Mouse (Mus musculus): ENCODE data around the gene Ddr2. TPM values are rescaled to one million over a fixed set of nuclear protein-coding genes. Genes with fewer than 3 reads are reported as not detected.

The Ddr2 gene
- polyA plus RNA-seq, 1 experiment = not detected

DNA sequence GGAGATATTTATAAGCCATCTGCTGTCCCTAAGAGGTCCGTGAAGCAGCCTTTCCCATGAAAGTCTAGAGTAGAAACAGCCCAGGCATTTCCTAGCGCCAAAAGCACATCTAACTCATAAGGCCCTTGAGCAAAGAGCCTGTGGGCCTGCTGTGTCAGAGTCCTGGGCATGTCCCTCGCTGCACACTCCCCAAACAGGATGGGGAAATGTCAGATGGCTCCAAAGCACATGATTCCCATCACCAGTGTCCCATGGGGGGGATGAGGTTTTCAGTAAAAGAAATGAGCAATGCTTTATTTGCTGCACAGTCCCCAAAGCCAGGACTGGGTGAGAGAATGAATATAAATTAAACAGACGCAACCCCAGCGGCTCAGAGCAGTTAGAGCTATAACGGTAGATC is 54.3 kb downstream of the Ddr2 start:
- no peak overlapping the region for H3K4me3 ChIP-seq (ENCODE audit: insufficient read depth, low read depth, low read length)
- H3K27ac ChIP-seq (ENCODE audit: insufficient read depth, low read depth, low read length) = no peak overlapping the region
- WGBS = 71% methylated on average over 6 of the region's 6 CpGs
- no peaks in the 10 kb centered on the region for H3K4me1 ChIP-seq (ENCODE audit: control insufficient read depth, insufficient read depth, low read length)
- TF ChIP-seq CTCF (IDR thresholded peaks at IDR 0.05; ENCODE audit: insufficient read depth, low read depth, low read length) (no peak), POLR2A (IDR thresholded peaks at IDR 0.05; ENCODE audit: insufficient read depth, low read depth, low read length) (no peak)

DNA sequence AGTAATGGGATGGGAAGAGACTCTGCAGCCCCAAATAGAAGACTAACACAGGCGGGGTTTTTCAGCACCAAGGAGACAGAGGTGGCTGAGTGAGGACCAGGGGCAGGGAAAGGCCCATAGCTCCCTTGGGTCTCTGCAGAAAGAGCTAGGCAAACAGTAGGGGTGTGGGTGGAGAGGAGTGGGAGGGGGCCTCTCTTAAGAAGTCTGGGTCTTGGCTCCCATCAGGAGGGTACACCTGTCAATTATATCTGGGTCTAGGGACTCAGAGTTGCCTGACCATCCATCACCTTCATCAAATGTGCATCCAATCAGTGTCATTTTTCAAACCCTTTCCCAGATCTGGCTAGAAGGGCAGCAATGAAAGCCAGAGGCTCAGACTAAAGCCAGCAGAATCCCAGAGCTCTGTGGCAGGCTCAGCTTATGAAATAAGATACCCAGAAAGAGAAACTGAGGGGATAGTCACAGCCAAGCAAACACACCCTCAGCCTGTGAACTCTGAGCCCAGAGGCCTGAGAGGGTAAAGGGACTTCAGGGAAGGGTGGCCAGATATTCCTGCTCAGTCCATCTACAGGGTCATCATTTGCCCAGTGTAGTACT is 58.0 kb downstream of the Ddr2 start:
- Histone ChIP-seq H3K27ac (ENCODE audit: insufficient read depth, low read depth, low read length) (no peak overlapping the region), H3K4me3 (ENCODE audit: insufficient read depth, low read depth, low read length) (no peak overlapping the region), H3K4me1 (ENCODE audit: control insufficient read depth, insufficient read depth, low read length) (no peaks in the 10 kb centered on the region)
- 100% methylated on average over 1 of the region's 1 CpGs for WGBS
- TF ChIP-seq CTCF (IDR thresholded peaks at IDR 0.05; ENCODE audit: insufficient read depth, low read depth, low read length) = no peak
- TF ChIP-seq POLR2A (IDR thresholded peaks at IDR 0.05; ENCODE audit: insufficient read depth, low read depth, low read length) = no peak

DNA sequence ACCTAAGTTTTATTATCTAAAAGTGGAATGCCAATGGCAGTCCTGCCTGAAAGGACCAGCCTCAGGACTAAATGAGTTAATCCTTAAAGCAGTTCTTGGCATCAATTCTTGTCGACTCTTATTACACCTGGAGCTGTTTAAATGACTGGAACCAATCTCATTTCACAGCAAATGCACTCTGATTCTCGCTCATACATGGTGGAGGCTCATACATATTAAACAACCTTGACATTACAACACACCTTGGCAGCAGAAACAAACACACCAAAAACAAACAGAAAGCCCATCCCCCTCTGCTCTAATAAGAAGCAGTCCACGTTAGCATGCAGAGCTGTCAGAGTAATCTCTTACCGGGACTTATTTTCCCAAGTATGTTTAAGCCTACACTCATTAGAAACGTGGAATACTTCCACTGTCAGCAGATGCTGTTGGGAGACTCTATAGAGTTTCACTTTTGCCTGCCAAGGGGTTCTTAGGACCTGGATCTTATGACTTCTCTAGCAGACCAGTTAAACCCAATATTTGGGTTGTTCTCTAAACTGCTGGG is 58.9 kb downstream of the Ddr2 start:
- WGBS = 48% methylated on average over 5 of the region's 5 CpGs
- Histone ChIP-seq H3K4me3 (ENCODE audit: insufficient read depth, low read depth, low read length) (no peak overlapping the region), H3K27ac (ENCODE audit: insufficient read depth, low read depth, low read length) (no peak overlapping the region)

DNA sequence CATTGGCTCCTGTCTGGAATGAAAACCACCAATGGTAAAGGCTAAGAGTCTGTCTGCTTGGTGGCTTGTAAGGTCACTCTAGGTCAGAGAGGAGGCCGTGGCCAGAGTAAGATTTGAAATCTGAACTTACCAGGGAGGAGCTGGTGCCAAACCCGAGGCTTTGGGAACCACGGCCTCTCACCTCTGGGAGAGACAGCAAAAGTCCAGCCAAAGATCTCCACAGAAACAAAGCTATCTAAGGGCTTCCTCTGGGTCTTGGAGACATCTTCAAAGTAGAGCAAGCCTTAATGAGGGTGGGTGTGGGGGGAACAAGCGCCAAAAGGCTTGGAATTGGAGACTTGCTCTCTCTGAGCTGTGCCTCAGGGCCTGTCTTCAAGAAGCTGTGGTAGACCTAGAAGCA is 62.1 kb downstream of the Ddr2 start:
- no peak overlapping the region for H3K27ac ChIP-seq (ENCODE audit: insufficient read depth, low read depth, low read length)
- WGBS = 86% methylated on average over 4 of the region's 4 CpGs
- no peaks in the 10 kb centered on the region for H3K4me1 ChIP-seq (ENCODE audit: control insufficient read depth, insufficient read depth, low read length)
- TF ChIP-seq CTCF (IDR thresholded peaks at IDR 0.05; ENCODE audit: insufficient read depth, low read depth, low read length) (no peak), POLR2A (IDR thresholded peaks at IDR 0.05; ENCODE audit: insufficient read depth, low read depth, low read length) (no peak)
- H3K4me3 ChIP-seq (ENCODE audit: insufficient read depth, low read depth, low read length) = no peak overlapping the region

More for the DNA sequence above, 58.9 kb downstream of the Ddr2 start:
- TF ChIP-seq CTCF (IDR thresholded peaks at IDR 0.05; ENCODE audit: insufficient read depth, low read depth, low read length) = no peak
- no peak for TF ChIP-seq POLR2A (IDR thresholded peaks at IDR 0.05; ENCODE audit: insufficient read depth, low read depth, low read length)
- H3K4me1 ChIP-seq (ENCODE audit: control insufficient read depth, insufficient read depth, low read length) = no peaks in the 10 kb centered on the region

DNA sequence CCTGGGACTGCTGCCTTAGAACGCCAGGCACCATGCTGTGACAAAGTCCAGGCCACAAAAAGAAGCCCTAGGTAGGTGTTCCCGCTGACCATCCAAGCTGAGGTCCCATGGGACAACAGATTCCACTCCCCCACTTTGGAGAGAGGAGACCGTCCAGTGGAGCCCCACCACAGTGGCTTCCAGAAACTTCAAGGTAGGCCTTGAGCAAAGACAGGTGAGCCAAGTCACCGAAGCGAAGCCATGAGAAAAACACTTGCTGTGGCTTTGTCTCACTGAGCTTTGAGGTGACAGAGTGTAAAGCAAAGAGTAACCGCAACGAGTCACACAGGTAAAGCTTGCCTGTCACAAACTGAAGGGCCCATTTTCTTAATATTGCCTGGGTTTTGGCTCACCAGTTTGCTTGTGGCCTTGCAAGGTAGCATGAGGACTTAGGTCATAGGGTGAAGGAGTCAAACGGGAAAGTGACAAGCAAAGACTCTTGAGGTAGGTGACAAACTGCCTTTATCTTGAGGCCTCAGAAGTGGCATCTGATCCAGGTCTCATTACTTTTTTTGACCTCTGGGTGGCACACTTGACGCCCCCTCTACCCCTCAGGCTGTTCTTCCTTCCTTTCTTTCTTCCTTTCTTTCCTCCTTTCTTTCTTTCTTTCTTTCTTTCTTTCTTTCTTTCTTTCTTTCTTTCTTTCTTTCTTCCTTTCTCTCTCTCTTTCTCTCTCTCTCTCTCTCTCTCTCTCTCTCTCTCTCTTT is 65.7 kb downstream of the Ddr2 start:
- H3K4me1 ChIP-seq (ENCODE audit: control insufficient read depth, insufficient read depth, low read length) = no peaks in the 10 kb centered on the region
- H3K4me3 ChIP-seq (ENCODE audit: insufficient read depth, low read depth, low read length) = no peak overlapping the region
- no peak for TF ChIP-seq CTCF (IDR thresholded peaks at IDR 0.05; ENCODE audit: insufficient read depth, low read depth, low read length)
- no peak for TF ChIP-seq POLR2A (IDR thresholded peaks at IDR 0.05; ENCODE audit: insufficient read depth, low read depth, low read length)
- 82% methylated on average over 9 of the region's 9 CpGs for WGBS
- no peak overlapping the region for H3K27ac ChIP-seq (ENCODE audit: insufficient read depth, low read depth, low read length)

DNA sequence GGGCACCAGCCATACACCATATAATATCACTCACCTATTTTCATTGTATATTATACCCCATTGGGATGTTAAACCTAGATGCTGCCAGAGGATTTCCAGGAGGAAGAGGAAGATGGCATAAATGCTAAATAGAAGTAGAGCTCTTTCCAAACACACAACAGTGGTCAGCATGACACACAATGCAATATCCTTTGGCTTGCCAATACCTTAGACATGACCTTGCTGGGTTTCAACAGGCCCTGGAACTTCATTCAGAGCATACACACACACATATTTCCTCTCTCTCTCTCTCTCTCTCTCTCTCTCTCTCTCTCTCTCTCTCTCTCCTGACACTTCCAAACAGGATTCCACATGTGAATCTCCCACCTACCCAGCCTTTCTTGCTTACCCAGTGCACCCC is 66.8 kb downstream of the Ddr2 start:
- no peak for TF ChIP-seq CTCF (IDR thresholded peaks at IDR 0.05; ENCODE audit: insufficient read depth, low read depth, low read length)
- TF ChIP-seq POLR2A (IDR thresholded peaks at IDR 0.05; ENCODE audit: insufficient read depth, low read depth, low read length) = no peak
- H3K4me3 ChIP-seq (ENCODE audit: insufficient read depth, low read depth, low read length) = no peak overlapping the region

DNA sequence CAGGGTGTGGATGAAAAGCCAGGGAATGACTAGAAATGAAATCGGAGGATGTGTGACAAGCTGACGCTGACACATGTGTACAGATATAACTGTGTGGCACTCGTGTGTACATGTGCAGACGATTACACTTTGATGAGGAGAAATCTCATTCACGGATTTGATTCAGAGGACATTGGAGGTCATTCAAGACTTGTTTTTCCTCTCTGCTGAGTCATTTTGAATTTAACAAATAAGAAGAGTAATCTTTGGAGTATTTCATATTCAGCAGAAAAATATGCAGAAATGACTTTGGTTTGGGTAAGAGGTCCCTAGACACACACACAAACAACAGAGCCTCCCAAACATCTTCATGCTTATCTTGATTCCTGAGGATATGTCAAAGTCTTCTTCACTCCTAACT is 67.6 kb downstream of the Ddr2 start:
- no peak for TF ChIP-seq POLR2A (IDR thresholded peaks at IDR 0.05; ENCODE audit: insufficient read depth, low read depth, low read length)
- TF ChIP-seq CTCF (IDR thresholded peaks at IDR 0.05; ENCODE audit: insufficient read depth, low read depth, low read length) = no peak
- WGBS = 93% methylated on average over 5 of the region's 5 CpGs
- no peak overlapping the region for H3K4me3 ChIP-seq (ENCODE audit: insufficient read depth, low read depth, low read length)

More for the DNA sequence above, 66.8 kb downstream of the Ddr2 start:
- Histone ChIP-seq H3K27ac (ENCODE audit: insufficient read depth, low read depth, low read length) (no peak overlapping the region), H3K4me1 (ENCODE audit: control insufficient read depth, insufficient read depth, low read length) (no peaks in the 10 kb centered on the region)

DNA sequence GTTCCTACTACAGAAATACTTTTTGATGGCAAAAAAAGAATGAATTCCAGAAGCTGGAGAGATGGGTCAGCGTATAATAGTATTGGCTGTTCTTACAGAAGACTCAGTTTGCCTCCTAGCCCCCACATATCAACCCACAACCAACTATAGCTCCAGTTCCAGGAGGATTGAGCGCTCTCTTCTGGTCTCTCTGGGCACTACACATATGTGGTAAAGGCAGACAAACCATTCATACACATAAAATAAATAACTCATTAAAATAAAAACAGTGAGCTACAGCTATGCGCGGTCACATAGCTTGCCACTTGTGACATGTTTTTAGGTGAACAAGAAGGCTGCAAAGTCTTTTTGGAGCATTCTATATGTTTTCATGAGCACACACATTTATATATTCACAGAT is 71.2 kb downstream of the Ddr2 start:
- H3K4me3 ChIP-seq (ENCODE audit: insufficient read depth, low read depth, low read length) = no peak overlapping the region
- TF ChIP-seq POLR2A (IDR thresholded peaks at IDR 0.05; ENCODE audit: insufficient read depth, low read depth, low read length) = no peak
- no peak for TF ChIP-seq CTCF (IDR thresholded peaks at IDR 0.05; ENCODE audit: insufficient read depth, low read depth, low read length)
- no peak overlapping the region for H3K27ac ChIP-seq (ENCODE audit: insufficient read depth, low read depth, low read length)
- 78% methylated on average over 4 of the region's 4 CpGs for WGBS
- no peaks in the 10 kb centered on the region for H3K4me1 ChIP-seq (ENCODE audit: control insufficient read depth, insufficient read depth, low read length)

More for the DNA sequence above, 67.6 kb downstream of the Ddr2 start:
- Histone ChIP-seq H3K4me1 (ENCODE audit: control insufficient read depth, insufficient read depth, low read length) (no peaks in the 10 kb centered on the region), H3K27ac (ENCODE audit: insufficient read depth, low read depth, low read length) (no peak overlapping the region)

DNA sequence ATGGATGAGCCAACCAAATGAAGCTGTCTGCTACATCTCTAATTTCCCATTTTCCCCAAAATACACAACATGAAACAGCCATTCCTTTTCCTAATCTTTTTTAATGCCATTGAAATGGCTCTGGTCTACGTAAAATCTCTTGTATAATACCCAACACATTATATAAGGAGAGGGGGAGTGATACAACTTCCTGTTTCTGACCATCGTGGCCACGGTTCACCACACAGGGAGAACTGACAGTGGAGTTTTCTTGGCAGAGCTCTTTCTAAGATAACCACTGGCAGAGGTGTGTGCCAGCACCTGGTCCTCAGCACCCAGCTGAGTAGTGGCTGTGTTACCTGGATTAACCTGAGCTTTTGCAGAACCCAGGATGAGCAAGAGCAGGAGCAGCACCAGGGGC is 75.0 kb downstream of the Ddr2 start:
- H3K27ac ChIP-seq (ENCODE audit: insufficient read depth, low read depth, low read length) = no peak overlapping the region
- no peak overlapping the region for H3K4me3 ChIP-seq (ENCODE audit: insufficient read depth, low read depth, low read length)
- WGBS = 84% methylated on average over 3 of the region's 3 CpGs
- no peaks in the 10 kb centered on the region for H3K4me1 ChIP-seq (ENCODE audit: control insufficient read depth, insufficient read depth, low read length)
- TF ChIP-seq POLR2A (IDR thresholded peaks at IDR 0.05; ENCODE audit: insufficient read depth, low read depth, low read length) = no peak
